Mouse (Mus musculus) thymus, postnatal 0 days (tissue): ENCODE measurements at regions not wholly inside any gene's neighbourhood (a gene's known extent, or its start where the extent isn't known, plus 50 kb on each side); places are given as distances from the start of the nearest gene placed in this dataset.

Experiments used
- DNase-seq: peaks from one replicate; pipeline ENCODE4 v3.0.0-alpha.2; 2015; ENCODE audit warnings: low spot score

GRCm38 (mm10) chr9:41513701-41514100 is 352.2 kb upstream of the Ubash3b start:
- DNase-seq = no peak

GRCm38 (mm10) chr9:41509597-41509996 is 348.1 kb upstream of the Ubash3b start:
- no peak for DNase-seq

GRCm38 (mm10) chr9:41508746-41509145 is 347.2 kb upstream of the Ubash3b start:
- DNase-seq = no peak

GRCm38 (mm10) chr9:41498326-41498725 is 336.8 kb upstream of the Ubash3b start:
- no peak for DNase-seq

- no peak for DNase-seq
Measured at GRCm38 (mm10) chr9:41490112-41490511, 328.6 kb upstream of the Ubash3b start.

GRCm38 (mm10) chr9:41488046-41488445 is 326.5 kb upstream of the Ubash3b start:
- no peak for DNase-seq

- DNase-seq = no peak
Measured at GRCm38 (mm10) chr9:41483218-41483617, 321.7 kb upstream of the Ubash3b start.

- DNase-seq = no peak
Measured at GRCm38 (mm10) chr9:41481611-41482266, 320.2 kb upstream of the Ubash3b start.

GRCm38 (mm10) chr9:41479854-41480749 is 318.6 kb upstream of the Ubash3b start:
- DNase-seq = no peak

- DNase-seq = no peak
Measured at GRCm38 (mm10) chr9:41479085-41479484, 317.6 kb upstream of the Ubash3b start.

- no peak for DNase-seq
Measured at GRCm38 (mm10) chr9:41478106-41478848, 316.8 kb upstream of the Ubash3b start.

- no peak for DNase-seq
Measured at GRCm38 (mm10) chr9:41475326-41475725, 313.8 kb upstream of the Ubash3b start.

GRCm38 (mm10) chr9:41474945-41475297 is 313.4 kb upstream of the Ubash3b start:
- DNase-seq = no peak

- DNase-seq = peak; percentile 64
Measured at GRCm38 (mm10) chr9:41474244-41474944, 312.9 kb upstream of the Ubash3b start.

GRCm38 (mm10) chr9:41473506-41473905 is 312.0 kb upstream of the Ubash3b start:
- DNase-seq = no peak

GRCm38 (mm10) chr9:41471345-41471744 is 309.8 kb upstream of the Ubash3b start:
- DNase-seq = no peak

- DNase-seq = no peak
Measured at GRCm38 (mm10) chr9:41470010-41470409, 308.5 kb upstream of the Ubash3b start.

- no peak for DNase-seq
Measured at GRCm38 (mm10) chr9:41469414-41469813, 307.9 kb upstream of the Ubash3b start.

GRCm38 (mm10) chr9:41464057-41464685 is 302.7 kb upstream of the Ubash3b start:
- no peak for DNase-seq

- peak; percentile 80 for DNase-seq
Measured at GRCm38 (mm10) chr9:41461742-41462141, 300.2 kb upstream of the Ubash3b start.

- DNase-seq = no peak
Measured at GRCm38 (mm10) chr9:41460709-41461108, 299.2 kb upstream of the Ubash3b start.
